Mouse (Mus musculus): ENCODE results near the gene Rad51b. TPM values are rescaled to one million over a fixed set of nuclear protein-coding genes. Genes with fewer than 3 reads are reported as not detected.
A peak's percentile ranks its signal among the peaks of the same experiment; 100 is the strongest.

Rad51b gene
- total RNA-seq, 2 experiments from 2014 or later = 3.4 to 4.3 TPM

GRCm38 (mm10) chr12:79441210-79442005 is 144.3 kb downstream of the Rad51b start:
- DNase-seq = no peak

- no peak for DNase-seq
Measured at GRCm38 (mm10) chr12:79442126-79442525, 145.0 kb downstream of the Rad51b start.

- no peak for DNase-seq
Measured at GRCm38 (mm10) chr12:79442836-79443390, 145.8 kb downstream of the Rad51b start.

- no peak for DNase-seq
Measured at GRCm38 (mm10) chr12:79444646-79445045, 147.6 kb downstream of the Rad51b start.

- no peak for DNase-seq
Measured at GRCm38 (mm10) chr12:79447039-79447438, 150.0 kb downstream of the Rad51b start.

GRCm38 (mm10) chr12:79449817-79450411 is 152.8 kb downstream of the Rad51b start:
- no peak for DNase-seq

- no peak for DNase-seq
Measured at GRCm38 (mm10) chr12:79452882-79453281, 155.8 kb downstream of the Rad51b start.

GRCm38 (mm10) chr12:79454017-79454416 is 156.9 kb downstream of the Rad51b start:
- DNase-seq = no peak

GRCm38 (mm10) chr12:79455061-79455847 is 158.2 kb downstream of the Rad51b start:
- no peak for DNase-seq

- DNase-seq = no peak
Measured at GRCm38 (mm10) chr12:79455848-79456164, 158.7 kb downstream of the Rad51b start.

GRCm38 (mm10) chr12:79456251-79456650 is 159.2 kb downstream of the Rad51b start:
- DNase-seq = no peak

GRCm38 (mm10) chr12:79463371-79463770 is 166.3 kb downstream of the Rad51b start:
- no peak for DNase-seq

- DNase-seq = no peak
Measured at GRCm38 (mm10) chr12:79470113-79470512, 173.0 kb downstream of the Rad51b start.

GRCm38 (mm10) chr12:79471868-79472267 is 174.8 kb downstream of the Rad51b start:
- DNase-seq = peak; percentile 17

GRCm38 (mm10) chr12:79476413-79477046 is 179.4 kb downstream of the Rad51b start:
- DNase-seq = no peak

- no peak for DNase-seq
Measured at GRCm38 (mm10) chr12:79478816-79479215, 181.7 kb downstream of the Rad51b start.

- DNase-seq = peak; percentile 32
Measured at GRCm38 (mm10) chr12:79485501-79485900, 188.4 kb downstream of the Rad51b start.

GRCm38 (mm10) chr12:79488590-79489242 is 191.6 kb downstream of the Rad51b start:
- DNase-seq = peak; percentile 67

- no peak for DNase-seq
Measured at GRCm38 (mm10) chr12:79490626-79491025, 193.5 kb downstream of the Rad51b start.

- no peak for DNase-seq
Measured at GRCm38 (mm10) chr12:79492175-79492574, 195.1 kb downstream of the Rad51b start.

- no peak for DNase-seq
Measured at GRCm38 (mm10) chr12:79492613-79493012, 195.5 kb downstream of the Rad51b start.

GRCm38 (mm10) chr12:79493481-79493880 is 196.4 kb downstream of the Rad51b start:
- no peak for DNase-seq
